Mouse (Mus musculus) kidney, adult 18-20 months (tissue): ENCODE results near the gene Cfap97d2.
"Not testable (repeated sequence)": the region's sequence is repeated elsewhere in the genome, so short reads cannot be mapped to it uniquely, and the experiment has no call there.

Experiments
- DNase-seq: peaks from one replicate; pipeline ENCODE4 v3.0.0; 2021

Gene Cfap97d2

GRCm38 (mm10) chr8:13687941-13688340 is 17.7 kb upstream of the Cfap97d2 start:
- DNase-seq = no peak

GRCm38 (mm10) chr8:13688461-13688860 is 17.2 kb upstream of the Cfap97d2 start:
- no peak for DNase-seq

GRCm38 (mm10) chr8:13689331-13689730 is 16.4 kb upstream of the Cfap97d2 start:
- no peak for DNase-seq

- DNase-seq = no peak
Measured at GRCm38 (mm10) chr8:13692302-13693066, 13.2 kb upstream of the Cfap97d2 start.

GRCm38 (mm10) chr8:13694735-13695134 is 11.0 kb upstream of the Cfap97d2 start:
- DNase-seq = no peak

- no peak for DNase-seq
Measured at GRCm38 (mm10) chr8:13695203-13695867, 10.4 kb upstream of the Cfap97d2 start.

- no peak for DNase-seq
Measured at GRCm38 (mm10) chr8:13696157-13696556, 9.5 kb upstream of the Cfap97d2 start.

- no peak for DNase-seq
Measured at GRCm38 (mm10) chr8:13697196-13697595, 8.5 kb upstream of the Cfap97d2 start.

GRCm38 (mm10) chr8:13697681-13698080 is 8.0 kb upstream of the Cfap97d2 start:
- no peak for DNase-seq

- no peak for DNase-seq
Measured at GRCm38 (mm10) chr8:13698281-13698680, 7.4 kb upstream of the Cfap97d2 start.

GRCm38 (mm10) chr8:13699323-13699949 is 6.3 kb upstream of the Cfap97d2 start:
- DNase-seq = no peak

GRCm38 (mm10) chr8:13702755-13703154 is 2.9 kb upstream of the Cfap97d2 start:
- no peak for DNase-seq

GRCm38 (mm10) chr8:13703756-13704155 is 1.9 kb upstream of the Cfap97d2 start:
- DNase-seq = no peak

GRCm38 (mm10) chr8:13704301-13704700 is 1.4 kb upstream of the Cfap97d2 start:
- no peak for DNase-seq

- no peak for DNase-seq
Measured at GRCm38 (mm10) chr8:13706918-13707317, 1.2 kb downstream of the Cfap97d2 start.

GRCm38 (mm10) chr8:13708514-13708913 is 2.8 kb downstream of the Cfap97d2 start:
- no peak for DNase-seq

- no peak for DNase-seq
Measured at GRCm38 (mm10) chr8:13718980-13719379, 13.3 kb downstream of the Cfap97d2 start.

- peak; percentile 40 for DNase-seq
Measured at GRCm38 (mm10) chr8:13725722-13726121, 20.0 kb downstream of the Cfap97d2 start.

- no peak for DNase-seq
Measured at GRCm38 (mm10) chr8:13727469-13728094, 21.9 kb downstream of the Cfap97d2 start.

GRCm38 (mm10) chr8:13740323-13740770 is 34.7 kb downstream of the Cfap97d2 start:
- peak; percentile 34 for DNase-seq

GRCm38 (mm10) chr8:13740817-13741613 is 35.3 kb downstream of the Cfap97d2 start:
- DNase-seq = no peak

- not testable (repeated sequence) for DNase-seq
Measured at GRCm38 (mm10) chr8:13746212-13746611, 40.5 kb downstream of the Cfap97d2 start.
